Mouse (Mus musculus): ENCODE measurements around the gene Fam126a.

Gene Fam126a

GRCm38 (mm10) chr5:24030579-24030969, at the start of gene Fam126a:
TSS of gene Fam126a (minus strand) at chr5:24030690.
- peak; percentile 88 for DNase-seq (ENCODE audit: low spot score)

DNA sequence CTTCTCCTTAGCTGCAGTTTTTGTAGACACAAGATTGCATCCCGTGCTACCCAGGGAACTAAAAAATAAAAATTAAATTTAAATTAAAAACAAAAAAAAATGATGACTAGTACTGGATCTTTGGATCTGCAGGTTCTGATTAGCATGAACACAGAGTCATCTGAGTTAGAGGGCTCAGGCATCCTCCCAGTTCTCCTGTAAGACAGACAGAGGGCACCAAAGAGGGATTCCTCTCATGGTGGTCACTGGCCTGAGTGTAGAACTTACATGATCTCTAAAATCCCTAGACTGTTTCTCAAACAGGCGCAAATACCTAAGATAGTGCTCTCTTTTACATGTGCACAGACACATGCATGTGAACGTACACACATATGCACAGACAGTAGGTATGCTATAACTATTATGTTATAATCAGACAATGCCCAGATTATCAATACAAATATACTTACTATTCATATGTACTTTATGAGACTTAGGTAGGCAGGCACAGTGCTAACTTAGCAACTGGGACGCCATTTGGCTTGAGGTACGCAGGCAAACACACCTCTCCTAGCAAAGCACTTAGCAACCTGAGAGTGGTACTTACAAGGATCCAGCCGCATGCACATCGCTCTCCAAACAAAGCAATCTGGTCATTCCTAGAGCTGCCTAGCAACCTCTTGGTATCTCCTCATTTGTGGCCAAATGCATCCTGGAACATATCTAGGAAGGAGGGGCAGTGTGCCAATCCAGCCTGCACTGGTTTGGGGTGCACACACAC, 48.1 kb upstream of the Fam126a start:
- no peak for DNase-seq (ENCODE audit: low spot score)

DNA sequence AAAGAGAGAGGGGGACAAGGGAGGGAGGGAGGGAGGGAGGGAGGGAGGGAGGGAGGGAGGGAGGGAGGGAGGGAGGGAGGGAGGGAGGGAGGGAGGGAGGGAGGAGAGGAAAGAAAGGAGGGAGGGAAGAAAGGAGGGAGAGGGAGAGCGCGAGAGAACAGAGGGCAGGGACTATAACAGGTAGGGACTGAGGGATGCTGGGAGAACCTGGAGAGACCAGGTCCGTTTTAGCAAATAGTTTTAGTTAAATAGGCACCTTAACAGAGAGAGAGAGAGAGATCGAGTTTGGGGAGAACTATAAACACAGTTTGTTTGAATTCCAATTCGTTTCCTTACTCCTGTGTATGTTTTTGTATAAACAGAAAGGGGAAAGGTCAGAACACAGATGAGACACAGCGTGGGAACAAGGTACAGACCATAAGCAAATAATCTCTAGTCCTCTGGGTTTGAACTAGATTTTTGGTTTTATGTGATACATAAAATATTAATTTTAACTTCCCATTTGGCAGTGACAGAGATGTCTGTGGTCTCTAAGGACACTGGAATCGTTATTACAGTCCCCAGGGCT, 47.3 kb upstream of the Fam126a start:
- no peak for DNase-seq (ENCODE audit: low spot score)

- DNase-seq (ENCODE audit: low spot score), result peak; percentile 14
Measured at GRCm38 (mm10) chr5:24076986-24077718, 46.7 kb upstream of the Fam126a start.

- DNase-seq (ENCODE audit: low spot score), result no peak
Measured at GRCm38 (mm10) chr5:24072031-24072430, 41.5 kb upstream of the Fam126a start.

- no peak for DNase-seq (ENCODE audit: low spot score)
Measured at GRCm38 (mm10) chr5:24068955-24069354, 38.5 kb upstream of the Fam126a start.

DNA sequence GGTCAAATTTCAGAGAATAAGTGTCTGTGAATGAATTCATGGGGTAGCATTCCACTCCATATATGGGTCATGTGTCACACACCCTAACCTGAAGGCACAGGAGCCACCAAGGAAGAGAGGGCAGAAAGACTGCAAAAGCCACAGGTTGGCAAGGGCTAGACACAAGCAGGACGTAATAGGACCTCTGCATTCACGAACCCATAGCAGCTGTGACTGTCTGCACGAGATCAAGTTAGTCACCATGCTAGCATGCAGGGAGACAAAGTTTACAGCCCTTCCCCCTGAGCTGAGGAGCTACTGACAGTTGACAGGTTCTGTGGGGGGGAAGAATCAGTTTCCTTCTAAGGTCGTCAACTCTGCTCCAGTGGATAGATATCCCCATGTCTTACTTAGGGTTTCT, 33.1 kb upstream of the Fam126a start:
- DNase-seq (ENCODE audit: low spot score), result no peak

- no peak for DNase-seq (ENCODE audit: low spot score)
Measured at GRCm38 (mm10) chr5:24063034-24063433, 32.5 kb upstream of the Fam126a start.

GRCm38 (mm10) chr5:24060949-24061348, 30.5 kb upstream of the Fam126a start:
- DNase-seq (ENCODE audit: low spot score), result no peak

- DNase-seq (ENCODE audit: low spot score), result peak; percentile 15
Measured at GRCm38 (mm10) chr5:24057592-24057991, 27.1 kb upstream of the Fam126a start.

- DNase-seq (ENCODE audit: low spot score), result no peak
Measured at GRCm38 (mm10) chr5:24056865-24057264, 26.4 kb upstream of the Fam126a start.

DNA sequence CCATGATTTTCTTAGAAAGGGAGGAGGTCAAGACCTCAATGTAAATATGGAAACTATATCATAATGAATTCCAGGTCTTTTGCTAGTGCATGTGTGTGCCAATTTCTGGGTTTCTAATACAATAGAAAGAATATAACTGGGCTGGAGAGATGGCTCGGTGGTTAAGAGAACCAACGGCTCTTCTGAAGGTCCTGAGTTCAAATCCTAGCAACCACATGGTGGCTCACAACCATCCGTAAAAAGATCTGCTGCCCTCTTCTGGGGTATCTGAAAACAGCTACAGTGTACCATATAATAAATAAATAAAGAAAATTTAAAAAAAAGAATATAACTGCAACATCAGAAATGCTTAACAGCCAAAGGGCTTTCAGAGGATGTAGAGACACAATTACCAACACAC, 23.9 kb upstream of the Fam126a start:
- DNase-seq (ENCODE audit: low spot score), result no peak

- no peak for DNase-seq (ENCODE audit: low spot score)
Measured at GRCm38 (mm10) chr5:24053245-24054190, 23.0 kb upstream of the Fam126a start.

GRCm38 (mm10) chr5:24051755-24052675, 21.5 kb upstream of the Fam126a start:
- no peak for DNase-seq (ENCODE audit: low spot score)

DNA sequence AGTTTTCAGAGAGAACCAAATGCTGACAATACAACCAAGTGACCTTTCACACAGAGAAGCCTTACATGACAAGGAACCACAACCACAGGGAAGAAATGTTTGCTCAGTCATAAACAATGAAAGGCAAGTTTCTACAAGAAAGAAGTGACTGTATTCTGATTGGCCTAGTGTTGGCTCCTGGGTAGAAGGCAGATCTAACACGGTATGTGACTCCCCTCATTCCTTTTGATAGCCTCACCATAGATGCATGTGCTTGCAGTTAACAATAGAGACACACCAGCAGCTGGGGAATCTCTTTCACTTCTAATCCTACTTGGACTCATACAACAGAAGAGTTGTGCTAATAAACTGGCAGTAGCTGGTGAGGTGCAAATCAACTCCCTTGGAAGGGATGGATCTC, 17.3 kb upstream of the Fam126a start:
- DNase-seq (ENCODE audit: low spot score), result no peak

DNA sequence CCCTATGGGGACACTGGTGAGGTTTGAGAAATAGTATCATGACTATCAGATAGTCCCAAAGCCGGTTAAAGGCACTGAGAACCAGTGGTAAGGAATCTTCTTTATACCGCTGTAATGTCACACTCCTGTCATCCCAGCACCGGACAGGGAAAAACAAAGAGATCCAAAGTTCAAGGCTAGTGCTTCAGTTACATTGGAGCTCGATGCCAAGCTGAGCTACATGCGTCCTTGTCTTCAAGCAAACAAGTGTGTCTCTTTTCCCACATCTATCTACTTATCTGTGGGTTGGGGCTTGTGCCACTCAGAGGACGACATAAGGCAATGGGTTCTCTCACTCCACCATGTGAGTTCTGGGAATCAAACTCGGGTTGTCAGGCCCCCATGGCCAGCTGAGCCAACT, 16.5 kb upstream of the Fam126a start:
- no peak for DNase-seq (ENCODE audit: low spot score)

GRCm38 (mm10) chr5:24045998-24046631, 15.6 kb upstream of the Fam126a start:
- DNase-seq (ENCODE audit: low spot score), result no peak

DNA sequence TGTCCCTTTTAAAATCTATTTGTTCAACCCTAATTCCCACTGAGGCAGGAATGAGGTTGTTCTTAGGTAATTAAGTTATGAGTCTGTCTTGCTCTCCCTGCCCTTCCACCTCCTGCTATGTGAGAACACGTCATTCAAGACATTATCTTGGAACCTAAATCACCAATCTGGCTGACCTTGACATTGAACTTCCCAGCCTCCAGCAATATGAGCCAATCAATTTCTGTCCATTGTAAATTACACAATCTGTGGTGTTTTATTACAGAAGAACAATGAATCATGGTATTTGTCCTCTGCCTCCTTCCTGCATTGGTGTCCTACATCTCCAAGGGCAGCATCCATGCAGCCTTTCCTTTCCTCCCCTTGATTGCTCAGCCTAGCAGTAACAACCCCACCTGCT, 13.9 kb upstream of the Fam126a start:
- no peak for DNase-seq (ENCODE audit: low spot score)

GRCm38 (mm10) chr5:24043367-24043766, 12.9 kb upstream of the Fam126a start:
- DNase-seq (ENCODE audit: low spot score), result no peak

DNA sequence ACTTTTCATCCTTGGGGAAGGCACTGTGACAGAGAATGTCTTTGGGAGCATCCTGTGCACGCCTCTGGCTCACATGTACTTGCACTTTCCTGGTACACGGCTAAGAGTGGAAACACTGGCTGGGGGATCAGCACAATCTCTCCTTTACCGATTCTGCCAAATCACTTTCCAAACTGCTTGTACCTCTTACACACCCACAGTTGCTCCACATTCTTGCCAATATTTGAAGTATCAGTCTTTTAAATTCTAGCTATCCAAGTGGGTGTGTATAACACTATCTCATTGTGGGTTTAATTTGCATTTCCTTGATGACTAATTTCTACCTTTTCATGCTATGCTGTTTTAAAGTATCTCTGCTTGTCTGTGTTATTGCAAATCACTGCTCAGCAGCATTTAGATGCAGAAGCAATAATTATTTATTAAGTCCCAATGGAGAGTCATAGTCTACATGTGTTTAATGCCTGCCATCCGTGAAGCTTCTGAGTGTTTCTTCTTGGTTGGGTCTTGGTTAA, 10.9 kb upstream of the Fam126a start:
- no peak for DNase-seq (ENCODE audit: low spot score)

Measured in spleen, adult 12 weeks (tissue).